Mouse (Mus musculus) central nervous system, embryonic 14 days (tissue): ENCODE results near the gene Arhgef26. TPM values are rescaled to one million over a fixed set of nuclear protein-coding genes. Genes with fewer than 3 reads are reported as not detected.

ENCODE experiments used
- polyA plus RNA-seq: library from polyadenylated mRNA; depleted of rRNA; stranded (reverse); fragments of >200 nt; gene quantifications from 2 replicates; pipeline ENCODE4 v1.2.3, GENCODE M21; 2012; rRNA removed

Gene Arhgef26
- polyA plus RNA-seq = 7.9 and 9.3 TPM in 2 replicates

GRCm38 (mm10) chr3:62338044-62338443 lies at the start of gene Arhgef26:
TSS of gene Arhgef26 (plus strand) at chr3:62338344.

GRCm38 (mm10) chr3:62506488-62507205 lies 168.5 kb downstream of the Arhgef26 start, which contains the start of gene Dhx36:
TSS of gene Dhx36 (minus strand) at chr3:62507004.

Other genes starting within 250 kb of the Arhgef26 start
- gene Dhx36, start 168.7 kb downstream of the Arhgef26 start, polyA plus RNA-seq = 53.5 and 61.1 TPM in 2 replicates